Mouse (Mus musculus) liver, embryonic 14.5 days (tissue): Measurements from ENCODE around the gene Timm10b. TPM values are rescaled to one million over a fixed set of nuclear protein-coding genes. Genes with fewer than 3 reads are reported as not detected.

Experiments
- ATAC-seq: fragments of 200-750 bp; cut with Nextera tagmentation; 2 replicates; pipeline ENCODE4 v1.8.0; 2017; ENCODE audit warnings: moderate number of reproducible peaks, mild to moderate bottlenecking, moderate library complexity; ENCODE audit not compliant: insufficient read depth
- DNase-seq, 3 experiments: peaks; one replicate each; pipeline ENCODE4 v3.0.0-alpha.2; 2012 to 2013; ENCODE audit warnings: low read depth in 3 of 3, low spot score in 3 of 3
- H3K27ac ChIP-seq: fragments of 300-500 bp; sonication (generic); 2 replicates; pipeline ENCODE4 v1.5.1; 2014; ENCODE audit warnings: moderate library complexity, mild to moderate bottlenecking, control low read depth, inconsistent platforms
- H3K27me3 ChIP-seq: fragments of 300-500 bp; sonication (generic); 2 replicates; pipeline ENCODE4 v1.6.1; 2014; ENCODE audit warnings: mild to moderate bottlenecking, low read length, moderate library complexity; ENCODE audit not compliant: control insufficient read depth, insufficient read depth
- H3K36me3 ChIP-seq: fragments of 300-500 bp; sonication (generic); replicated peaks from 2 replicates; pipeline ENCODE4 v1.6.1; 2014; ENCODE audit warnings: low read depth; ENCODE audit not compliant: control insufficient read depth, insufficient read depth
- H3K4me1 ChIP-seq, 2 experiments: fragments of 200-500 bp in 1 of 2; fragments of 300-500 bp in 1 of 2; sonication (generic) in 1 of 2; replicated peaks; 2 replicates each; pipeline ENCODE4 v1.6.1; 2012 to 2014; ENCODE audit warnings: antibody characterized with exemption in 1 of 2, inconsistent platforms in 1 of 2, low read length in 1 of 2; ENCODE audit not compliant: control insufficient read depth in 2 of 2, insufficient read depth in 2 of 2
- H3K4me2 ChIP-seq: fragments of 300-500 bp; sonication (generic); 2 replicates; pipeline ENCODE4 v1.6.1; 2014; ENCODE audit warnings: low read depth, mild to moderate bottlenecking, control low read depth, moderate library complexity
- H3K4me3 ChIP-seq, 2 experiments: fragments of 200-500 bp in 1 of 2; fragments of 300-500 bp in 1 of 2; sonication (generic) in 1 of 2; 2 replicates each; pipeline ENCODE4 v1.5.1; 2012 to 2014; ENCODE audit warnings: low read depth in 2 of 2, low read length in 2 of 2, mild to moderate bottlenecking in 2 of 2, control low read depth in 1 of 2, inconsistent platforms in 1 of 2, moderate library complexity in 1 of 2; ENCODE audit not compliant: insufficient read depth in 1 of 2
- H3K9ac ChIP-seq: fragments of 300-500 bp; sonication (generic); replicated peaks from 2 replicates; pipeline ENCODE4 v1.6.1; 2014; ENCODE audit warnings: mild to moderate bottlenecking, control low read depth, moderate library complexity
- H3K9me3 ChIP-seq: fragments of 300-500 bp; sonication (generic); 2 replicates; pipeline ENCODE4 v1.6.1; 2016; ENCODE audit warnings: low read length, mixed read lengths; ENCODE audit not compliant: control insufficient read depth
- CTCF ChIP-seq: IDR thresholded peaks from 2 replicates; pipeline ENCODE4 v1.5.1; 2016; ENCODE audit warnings: antibody characterized with exemption, low read depth, control low read depth
- EP300 ChIP-seq: IDR thresholded peaks from 2 replicates; pipeline ENCODE4 v1.6.1; 2016; ENCODE audit warnings: antibody characterized with exemption, low read depth
- WGBS: fragments of 180-500 bp; shearing (Covaris S2); extraction: QIAGEN DNeasy Blood & Tissue Kit; methylation state at CpG from one replicate; pipeline ENCODE4 v1.1.7; 2014; ENCODE audit not compliant: insufficient replicate concordance; 5-methylcytosine and 5-hydroxymethylcytosine counted together
- polyA plus RNA-seq, 2 experiments: library from polyadenylated mRNA; depleted of rRNA in 1 of 2; stranded (reverse) in 1 of 2; unstranded in 1 of 2; fragments of >200 nt; fragmentation: Nextera tagmentation in 1 of 2; extraction: Ambion mirVana in 1 of 2; gene quantifications; 2 replicates each; pipeline versions ENCODE4 v1.2.1 to v1.2.3; 2012 to 2014

Gene Timm10b
- polyA plus RNA-seq, 2 experiments: 58.7 to 122 TPM

GRCm38 (mm10) chr7:105685541-105686197 is 45.8 kb downstream of the Timm10b start:
- Histone ChIP-seq H3K4me2 (no peak overlapping the region), H3K4me3 (no peak overlapping the region), H3K36me3 (no peaks in the 10 kb centered on the region), H3K27ac (no peak overlapping the region), H3K9me3 (no peaks in the 10 kb centered on the region), H3K9ac (no peak overlapping the region), H3K4me1 (no peaks in the 10 kb centered on the region), H3K27me3 (no peaks in the 10 kb centered on the region)
- ATAC-seq (no peak), DNase-seq (no peak)
- TF ChIP-seq EP300: no peak
- no peak for TF ChIP-seq CTCF
- 25% methylated on average over 13 of the region's 13 CpGs for WGBS

- no peak for TF ChIP-seq EP300
- TF ChIP-seq CTCF: no peak
- H3K9ac ChIP-seq: no peak overlapping the region
- no peak overlapping the region for H3K27ac ChIP-seq
- WGBS: 9% methylated on average over 1 of the region's 1 CpGs
- no peak for DNase-seq
- ATAC-seq: no peak
- H3K4me3 ChIP-seq: no peak overlapping the region
- no peak overlapping the region for H3K4me2 ChIP-seq
- no peaks in the 10 kb centered on the region for H3K4me1 ChIP-seq
- H3K36me3 ChIP-seq: no peaks in the 10 kb centered on the region
- no peaks in the 10 kb centered on the region for H3K9me3 ChIP-seq
- no peaks in the 10 kb centered on the region for H3K27me3 ChIP-seq
These were observed 51.0 kb downstream of the Timm10b start for GRCm38 (mm10) chr7:105690875-105691274.

Other genes starting within 250 kb of the Timm10b start
- gene Fam160a2, start 240.0 kb upstream of the Timm10b start, polyA plus RNA-seq (2012; rRNA removed): 8.1 and 8.7 TPM in 2 replicates
- 7.4 and 8.1 TPM in 2 replicates for gene Fam160a2, start 240.0 kb upstream of the Timm10b start, polyA plus RNA-seq (2014; fragmentation: Nextera tagmentation; extraction: Ambion mirVana)
- 0.02 TPM in 1 of 2 replicates, not detected in the other for gene Cnga4, start 235.5 kb upstream of the Timm10b start, polyA plus RNA-seq (2012; rRNA removed)
- gene Cnga4, start 235.5 kb upstream of the Timm10b start, polyA plus RNA-seq (2014; fragmentation: Nextera tagmentation; extraction: Ambion mirVana): not detected in 2 replicates
- not detected in 2 replicates for gene Cckbr, start 214.3 kb upstream of the Timm10b start, polyA plus RNA-seq (2012; rRNA removed)
- gene Cckbr, start 214.3 kb upstream of the Timm10b start, polyA plus RNA-seq (2014; fragmentation: Nextera tagmentation; extraction: Ambion mirVana): not detected in 2 replicates
- 2.3 and 2.6 TPM in 2 replicates for gene Cavin3, start 157.8 kb upstream of the Timm10b start, polyA plus RNA-seq (2012; rRNA removed)
- gene Cavin3, start 157.8 kb upstream of the Timm10b start, polyA plus RNA-seq (2014; fragmentation: Nextera tagmentation; extraction: Ambion mirVana): 4.1 and 4.7 TPM in 2 replicates
- 9.3 and 11.5 TPM in 2 replicates for gene Smpd1, start 85.7 kb upstream of the Timm10b start, polyA plus RNA-seq (2012; rRNA removed)
- gene Smpd1, start 85.7 kb upstream of the Timm10b start, polyA plus RNA-seq (2014; fragmentation: Nextera tagmentation; extraction: Ambion mirVana): 22.3 and 25.2 TPM in 2 replicates
- 2.1 and 3.0 TPM in 2 replicates for gene Apbb1, start 58.4 kb upstream of the Timm10b start, polyA plus RNA-seq (2012; rRNA removed)
- 1.6 and 2.3 TPM in 2 replicates for gene Apbb1, start 58.4 kb upstream of the Timm10b start, polyA plus RNA-seq (2014; fragmentation: Nextera tagmentation; extraction: Ambion mirVana)
- 203 and 207 TPM in 2 replicates for gene Hpx, start 39.9 kb upstream of the Timm10b start, polyA plus RNA-seq (2012; rRNA removed)
- 276 and 285 TPM in 2 replicates for gene Hpx, start 39.9 kb upstream of the Timm10b start, polyA plus RNA-seq (2014; fragmentation: Nextera tagmentation; extraction: Ambion mirVana)
- 3.8 and 4.3 TPM in 2 replicates for gene Trim3, start 6.5 kb upstream of the Timm10b start, polyA plus RNA-seq (2012; rRNA removed)
- gene Trim3, start 6.5 kb upstream of the Timm10b start, polyA plus RNA-seq (2014; fragmentation: Nextera tagmentation; extraction: Ambion mirVana): 1.9 and 2.2 TPM in 2 replicates
- 11.2 and 15.4 TPM in 2 replicates for gene Arfip2, start 360 bp downstream of the Timm10b start, polyA plus RNA-seq (2012; rRNA removed)
- 12.3 and 14.6 TPM in 2 replicates for gene Arfip2, start 360 bp downstream of the Timm10b start, polyA plus RNA-seq (2014; fragmentation: Nextera tagmentation; extraction: Ambion mirVana)
- gene Gm45799, start 496 bp downstream of the Timm10b start, polyA plus RNA-seq (2012; rRNA removed): 42.2 and 69.5 TPM in 2 replicates
- gene Gm45799, start 496 bp downstream of the Timm10b start, polyA plus RNA-seq (2014; fragmentation: Nextera tagmentation; extraction: Ambion mirVana): 24.6 and 26.1 TPM in 2 replicates
- 0.57 and 0.70 TPM in 2 replicates for gene Dnhd1, start 10.8 kb downstream of the Timm10b start, polyA plus RNA-seq (2012; rRNA removed)
- gene Dnhd1, start 10.8 kb downstream of the Timm10b start, polyA plus RNA-seq (2014; fragmentation: Nextera tagmentation; extraction: Ambion mirVana): 0.11 and 0.14 TPM in 2 replicates
- gene Ilk, start 96.5 kb downstream of the Timm10b start, polyA plus RNA-seq (2012; rRNA removed): 56.7 and 71.1 TPM in 2 replicates
- gene Ilk, start 96.5 kb downstream of the Timm10b start, polyA plus RNA-seq (2014; fragmentation: Nextera tagmentation; extraction: Ambion mirVana): 110 and 118 TPM in 2 replicates
- gene Rrp8, start 97.3 kb downstream of the Timm10b start, polyA plus RNA-seq (2012; rRNA removed): 6.5 and 7.0 TPM in 2 replicates
- 9.2 and 13.6 TPM in 2 replicates for gene Rrp8, start 97.3 kb downstream of the Timm10b start, polyA plus RNA-seq (2014; fragmentation: Nextera tagmentation; extraction: Ambion mirVana)
- 149 and 197 TPM in 2 replicates for gene Taf10, start 104.3 kb downstream of the Timm10b start, polyA plus RNA-seq (2012; rRNA removed)
- gene Taf10, start 104.3 kb downstream of the Timm10b start, polyA plus RNA-seq (2014; fragmentation: Nextera tagmentation; extraction: Ambion mirVana): 163 and 167 TPM in 2 replicates
- gene Tpp1, start 112.2 kb downstream of the Timm10b start, polyA plus RNA-seq (2012; rRNA removed): 34.1 and 41.9 TPM in 2 replicates
- gene Tpp1, start 112.2 kb downstream of the Timm10b start, polyA plus RNA-seq (2014; fragmentation: Nextera tagmentation; extraction: Ambion mirVana): 55.2 and 60.7 TPM in 2 replicates
- 0.57 and 0.71 TPM in 2 replicates for gene Dchs1, start 147.6 kb downstream of the Timm10b start, polyA plus RNA-seq (2012; rRNA removed)
- gene Dchs1, start 147.6 kb downstream of the Timm10b start, polyA plus RNA-seq (2014; fragmentation: Nextera tagmentation; extraction: Ambion mirVana): 0.48 and 0.62 TPM in 2 replicates
- 36.4 and 136 TPM in 2 replicates for gene Mrpl17, start 171.0 kb downstream of the Timm10b start, polyA plus RNA-seq (2012; rRNA removed)
- gene Mrpl17, start 171.0 kb downstream of the Timm10b start, polyA plus RNA-seq (2014; fragmentation: Nextera tagmentation; extraction: Ambion mirVana): 216 and 222 TPM in 2 replicates